Mouse (Mus musculus) lung, adult 2 months (tissue): ENCODE results near the gene Abcd4.

ENCODE experiments used
- CTCF ChIP-seq: fragments of 200-500 bp; IDR thresholded peaks from 2 replicates; pipeline ENCODE4 v1.5.1; 2011; ENCODE audit warnings: mild to moderate bottlenecking, low read length, control low read depth; ENCODE audit not compliant: insufficient read depth
- POLR2A ChIP-seq: fragments of 200-500 bp; IDR thresholded peaks from 2 replicates; pipeline ENCODE4 v1.6.1; 2011; ENCODE audit warnings: low read depth, mild to moderate bottlenecking, control low read depth, low read length, borderline replicate concordance; ENCODE audit errors: extremely low read depth

DNA sequence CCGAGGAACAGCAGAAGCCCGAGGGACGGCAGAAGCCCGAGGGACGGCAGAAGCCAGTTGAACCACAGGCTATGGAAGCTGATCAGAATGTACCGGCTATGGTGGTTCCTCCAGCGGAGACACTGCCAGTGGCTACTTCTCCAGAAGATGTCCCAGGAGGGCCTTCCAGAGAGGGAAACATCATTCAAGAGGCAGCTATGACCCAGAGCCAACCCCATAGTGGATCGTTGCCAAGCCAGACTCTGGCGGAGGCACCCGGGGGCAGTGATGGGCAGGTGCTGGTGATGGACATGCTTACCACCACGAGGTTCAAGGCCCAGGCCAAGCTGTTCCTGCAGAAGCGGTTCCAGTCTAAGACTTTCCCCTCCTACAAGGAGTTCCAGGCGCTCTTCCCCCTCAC, 33.0 kb upstream of the Abcd4 start:
- TF ChIP-seq CTCF (no peak), POLR2A (no peak)
